Mouse (Mus musculus): ENCODE data around the gene Adamts4. TPM values are rescaled to one million over a fixed set of nuclear protein-coding genes. Genes with fewer than 3 reads are reported as not detected.

Gene Adamts4
- polyA plus RNA-seq, 1 experiment from 2014 or later = 26.0 TPM

- Histone ChIP-seq H3K9ac (no peak overlapping the region), H3K27me3 (no peaks in the 10 kb centered on the region), H3K4me2 (replicated peaks) (peak overlapping the region; percentile 94), H3K4me1 (peaks cover 22% of the 10 kb centered on the region), H3K36me3 (peaks cover 42% of the 10 kb centered on the region), H3K4me3 (replicated peaks) (peak overlapping the region; percentile 83; the same call in 1 of the 2 replicates), H3K27ac (replicated peaks) (no peak overlapping the region), H3K9me3 (replicated peaks) (no peaks in the 10 kb centered on the region)
- 62% methylated on average over 10 of the region's 10 CpGs for WGBS
- no peak for ATAC-seq (ENCODE audit: insufficient number of reproducible peaks, low FRiP score, low TSS enrichment, low read depth)
These were observed 21.4 kb downstream of the Adamts4 start for GRCm38 (mm10) chr1:171271622-171272021.

- Histone ChIP-seq H3K36me3 (peaks cover 46% of the 10 kb centered on the region), H3K4me2 (replicated peaks) (peak overlapping the region; percentile 94; the same call in 1 of the 2 replicates), H3K9ac (no peak overlapping the region), H3K4me1 (peaks cover 22% of the 10 kb centered on the region), H3K27me3 (no peaks in the 10 kb centered on the region), H3K4me3 (replicated peaks) (peak overlapping the region; percentile 9; the same call in 1 of the 2 replicates), H3K27ac (replicated peaks) (no peak overlapping the region), H3K9me3 (replicated peaks) (no peaks in the 10 kb centered on the region)
- 86% methylated on average over 3 of the region's 3 CpGs for WGBS
- no peak for ATAC-seq (ENCODE audit: insufficient number of reproducible peaks, low FRiP score, low TSS enrichment, low read depth)
These were observed 21.9 kb downstream of the Adamts4 start for GRCm38 (mm10) chr1:171272086-171272485.

GRCm38 (mm10) chr1:171274171-171274570 is 23.9 kb downstream of the Adamts4 start:
- peaks cover 63% of the 10 kb centered on the region for H3K36me3 ChIP-seq
- ATAC-seq (ENCODE audit: insufficient number of reproducible peaks, low FRiP score, low TSS enrichment, low read depth) = no peak

GRCm38 (mm10) chr1:171275144-171275734 is 25.0 kb downstream of the Adamts4 start:
- peaks cover 26% of the 10 kb centered on the region for H3K4me1 ChIP-seq
- H3K36me3 ChIP-seq = peaks cover 63% of the 10 kb centered on the region
- no peaks in the 10 kb centered on the region for H3K9me3 ChIP-seq (replicated peaks)
- 76% methylated on average over 11 of the region's 11 CpGs for whole genome bisulfite sequencing
- H3K27ac ChIP-seq (replicated peaks) = no peak overlapping the region; the same call in 1 of the 2 replicates
- H3K9ac ChIP-seq = no peak overlapping the region
- H3K4me3 ChIP-seq (replicated peaks) = no peak overlapping the region
- H3K4me2 ChIP-seq (replicated peaks) = no peak overlapping the region
- no peak for ATAC-seq (ENCODE audit: insufficient number of reproducible peaks, low FRiP score, low TSS enrichment, low read depth)
- no peaks in the 10 kb centered on the region for H3K27me3 ChIP-seq

More at GRCm38 (mm10) chr1:171274171-171274570, 23.9 kb downstream of the Adamts4 start:
- WGBS = 93% methylated on average over 12 of the region's 12 CpGs
- Histone ChIP-seq H3K27me3 (no peaks in the 10 kb centered on the region), H3K9me3 (replicated peaks) (no peaks in the 10 kb centered on the region), H3K27ac (replicated peaks) (no peak overlapping the region), H3K4me2 (replicated peaks) (no peak overlapping the region), H3K9ac (no peak overlapping the region), H3K4me1 (peaks cover 22% of the 10 kb centered on the region), H3K4me3 (replicated peaks) (no peak overlapping the region)

- no peak overlapping the region for H3K27ac ChIP-seq (replicated peaks)
- 93% methylated on average over 14 of the region's 14 CpGs for WGBS
- ATAC-seq (ENCODE audit: insufficient number of reproducible peaks, low FRiP score, low TSS enrichment, low read depth) = no peak
- peaks cover 63% of the 10 kb centered on the region for H3K36me3 ChIP-seq
- no peak overlapping the region for H3K4me2 ChIP-seq (replicated peaks)
- no peak overlapping the region for H3K4me3 ChIP-seq (replicated peaks)
- no peaks in the 10 kb centered on the region for H3K27me3 ChIP-seq
- H3K4me1 ChIP-seq = peaks cover 21% of the 10 kb centered on the region
- H3K9me3 ChIP-seq (replicated peaks) = no peaks in the 10 kb centered on the region
- no peak overlapping the region for H3K9ac ChIP-seq
These were observed 26.0 kb downstream of the Adamts4 start for GRCm38 (mm10) chr1:171276110-171276748.

GRCm38 (mm10) chr1:171277736-171278135 is 27.5 kb downstream of the Adamts4 start:
- Histone ChIP-seq H3K4me3 (replicated peaks) (no peak overlapping the region), H3K27me3 (no peaks in the 10 kb centered on the region), H3K9me3 (replicated peaks) (no peaks in the 10 kb centered on the region), H3K4me1 (peaks cover 17% of the 10 kb centered on the region), H3K9ac (no peak overlapping the region), H3K27ac (replicated peaks) (no peak overlapping the region), H3K4me2 (replicated peaks) (no peak overlapping the region), H3K36me3 (peaks cover 66% of the 10 kb centered on the region)
- WGBS = 85% methylated on average over 10 of the region's 10 CpGs
- no peak for ATAC-seq (ENCODE audit: insufficient number of reproducible peaks, low FRiP score, low TSS enrichment, low read depth)

GRCm38 (mm10) chr1:171278436-171278835 is 28.2 kb downstream of the Adamts4 start:
- ATAC-seq (ENCODE audit: insufficient number of reproducible peaks, low FRiP score, low TSS enrichment, low read depth) = no peak
- H3K4me2 ChIP-seq (replicated peaks) = no peak overlapping the region
- H3K27me3 ChIP-seq = no peaks in the 10 kb centered on the region
- no peaks in the 10 kb centered on the region for H3K9me3 ChIP-seq (replicated peaks)
- no peak overlapping the region for H3K9ac ChIP-seq
- H3K4me3 ChIP-seq (replicated peaks) = no peak overlapping the region
- WGBS = 90% methylated on average over 8 of the region's 8 CpGs
- H3K36me3 ChIP-seq = peaks cover 65% of the 10 kb centered on the region
- peaks cover 17% of the 10 kb centered on the region for H3K4me1 ChIP-seq
- no peak overlapping the region for H3K27ac ChIP-seq (replicated peaks)

- no peak overlapping the region for H3K9ac ChIP-seq
- H3K36me3 ChIP-seq = peaks cover 65% of the 10 kb centered on the region
- H3K4me3 ChIP-seq (replicated peaks) = no peak overlapping the region
- H3K27me3 ChIP-seq = no peaks in the 10 kb centered on the region
- H3K4me1 ChIP-seq = peaks cover 17% of the 10 kb centered on the region
- ATAC-seq (ENCODE audit: insufficient number of reproducible peaks, low FRiP score, low TSS enrichment, low read depth) = no peak
- no peaks in the 10 kb centered on the region for H3K9me3 ChIP-seq (replicated peaks)
- H3K4me2 ChIP-seq (replicated peaks) = no peak overlapping the region
- H3K27ac ChIP-seq (replicated peaks) = no peak overlapping the region
- WGBS = 82% methylated on average over 14 of the region's 14 CpGs
These were observed 28.9 kb downstream of the Adamts4 start for GRCm38 (mm10) chr1:171279012-171279705.

GRCm38 (mm10) chr1:171279721-171280120 is 29.5 kb downstream of the Adamts4 start:
- peak overlapping the region; percentile 72 for H3K4me3 ChIP-seq (replicated peaks)
- peaks cover 17% of the 10 kb centered on the region for H3K4me1 ChIP-seq
- H3K9me3 ChIP-seq (replicated peaks) = no peaks in the 10 kb centered on the region
- H3K9ac ChIP-seq = peak overlapping the region; percentile 72
- no peak overlapping the region for H3K27ac ChIP-seq (replicated peaks)
- WGBS = 68% methylated on average over 5 of the region's 5 CpGs
- peak overlapping the region; percentile 84 for H3K4me2 ChIP-seq (replicated peaks)
- no peak for ATAC-seq (ENCODE audit: insufficient number of reproducible peaks, low FRiP score, low TSS enrichment, low read depth)
- H3K36me3 ChIP-seq = peaks cover 63% of the 10 kb centered on the region
- no peaks in the 10 kb centered on the region for H3K27me3 ChIP-seq

GRCm38 (mm10) chr1:171280250-171280915 is 30.2 kb downstream of the Adamts4 start:
- 0 out of 2 replicates have a peak overlapping the region, but pooled peaks have one; percentile 56 for H3K27ac ChIP-seq (replicated peaks)
- H3K27me3 ChIP-seq = no peaks in the 10 kb centered on the region
- H3K4me3 ChIP-seq (replicated peaks) = peak overlapping the region; percentile 72
- H3K9ac ChIP-seq = peak overlapping the region; percentile 72
- peaks cover 18% of the 10 kb centered on the region for H3K4me1 ChIP-seq
- H3K36me3 ChIP-seq = peaks cover 63% of the 10 kb centered on the region
- WGBS = under 1% methylated on average over 25 of the region's 25 CpGs
- H3K9me3 ChIP-seq (replicated peaks) = no peaks in the 10 kb centered on the region
- H3K4me2 ChIP-seq (replicated peaks) = peak overlapping the region; percentile 84
- 0 out of 2 replicates have a peak, but pooled peaks have one; percentile 0 for ATAC-seq (ENCODE audit: insufficient number of reproducible peaks, low FRiP score, low TSS enrichment, low read depth)

Data from embryonic facial prominence, embryonic 15.5 days (tissue).